Mouse (Mus musculus) intestine, embryonic 15.5 days (tissue): ENCODE results near the gene Atp11b. TPM values are rescaled to one million over a fixed set of nuclear protein-coding genes. Genes with fewer than 3 reads are reported as not detected.

Experiments
- ATAC-seq: fragments of 200-750 bp; cut with Nextera tagmentation; 2 replicates; pipeline ENCODE4 v1.8.0; 2017; ENCODE audit warnings: moderate TSS enrichment, moderate library complexity
- H3K27ac ChIP-seq: fragments of 300-500 bp; sonication (generic); 2 replicates; pipeline ENCODE4 v1.5.1; 2015; ENCODE audit warnings: mild to moderate bottlenecking, inconsistent platforms
- H3K27me3 ChIP-seq: fragments of 300-500 bp; sonication (generic); replicated peaks from 2 replicates; pipeline ENCODE4 v1.6.1; 2015; ENCODE audit warnings: inconsistent platforms
- H3K36me3 ChIP-seq: fragments of 300-500 bp; sonication (generic); 2 replicates; pipeline ENCODE4 v1.6.1; 2015; ENCODE audit warnings: inconsistent platforms
- H3K4me1 ChIP-seq: fragments of 300-500 bp; sonication (generic); replicated peaks from 2 replicates; pipeline ENCODE4 v1.6.1; 2015; ENCODE audit warnings: inconsistent platforms
- H3K4me2 ChIP-seq: fragments of 300-500 bp; sonication (generic); replicated peaks from 2 replicates; pipeline ENCODE4 v1.6.1; 2015; ENCODE audit warnings: mild to moderate bottlenecking, inconsistent platforms
- H3K4me3 ChIP-seq: fragments of 300-500 bp; sonication (generic); replicated peaks from 2 replicates; pipeline ENCODE4 v1.5.1; 2015; ENCODE audit warnings: inconsistent platforms
- H3K9ac ChIP-seq: fragments of 300-500 bp; sonication (generic); 2 replicates; pipeline ENCODE4 v1.6.1; 2015; ENCODE audit warnings: inconsistent platforms
- H3K9me3 ChIP-seq: fragments of 300-500 bp; sonication (generic); 2 replicates; pipeline ENCODE4 v1.6.1; 2016; ENCODE audit warnings: inconsistent platforms
- WGBS: fragments of 180-500 bp; shearing (Covaris S2); methylation state at CpG from one replicate; pipeline ENCODE4 v1.1.7; 2015; 5-methylcytosine and 5-hydroxymethylcytosine counted together
- polyA plus RNA-seq: library from polyadenylated mRNA; unstranded; fragments of >200 nt; fragmentation: Nextera tagmentation; extraction: Ambion mirVana; gene quantifications from 2 replicates; pipeline ENCODE4 v1.2.1, GENCODE M21; 2015

Gene Atp11b
- 43.2 and 44.4 TPM in 2 replicates for polyA plus RNA-seq

DNA sequence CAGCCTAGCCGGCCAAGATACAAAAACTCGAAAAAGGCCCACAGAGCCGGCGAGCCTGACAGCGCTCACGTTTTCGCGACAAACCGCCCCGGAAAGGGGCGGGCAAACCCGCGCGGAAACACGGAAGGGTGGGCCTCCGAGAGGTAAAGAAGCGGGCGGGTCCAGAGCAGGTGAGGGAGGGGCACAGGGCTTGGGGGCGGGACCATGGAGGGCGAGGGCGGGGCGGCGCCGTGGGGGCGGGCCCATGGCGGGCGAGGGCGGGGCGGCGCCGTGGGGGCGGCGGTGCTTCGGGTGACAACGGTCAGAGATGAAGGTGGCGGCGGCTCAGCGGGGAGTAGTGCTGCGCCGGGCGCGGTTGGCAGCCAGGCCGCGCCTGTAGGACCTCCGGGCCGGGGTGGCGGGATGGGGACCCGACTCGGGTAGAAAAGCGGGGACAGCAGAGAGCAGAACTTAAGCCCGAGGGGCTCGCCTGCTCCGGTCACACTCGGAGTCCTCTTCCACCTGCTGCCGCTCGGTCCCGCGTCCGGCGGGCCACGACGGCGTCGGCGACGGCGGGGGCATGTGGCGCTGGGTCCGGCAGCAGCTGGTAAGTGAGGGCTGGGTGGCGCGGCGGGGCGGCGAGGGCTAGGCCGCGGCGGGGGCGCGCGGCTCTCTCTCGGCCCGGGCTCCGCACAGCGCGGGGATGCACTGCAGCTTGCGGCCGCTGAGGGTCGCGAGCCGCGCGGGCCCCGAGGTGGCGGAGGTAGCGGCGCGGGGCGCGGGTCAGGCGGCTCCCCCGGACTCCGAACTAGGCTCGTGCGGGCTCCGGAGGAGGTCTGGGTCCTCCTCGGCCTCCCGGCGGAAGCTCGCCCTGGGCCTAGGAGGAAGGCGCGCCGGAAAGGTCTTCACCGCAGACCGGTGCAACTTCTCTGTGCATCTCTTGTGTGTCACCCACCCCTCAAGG, at the start of gene Atp11b:
Atp11b (plus strand) TSS at position 282 of the 943 bp plus-strand sequence.
- Histone ChIP-seq H3K27me3 (no peaks in the 10 kb centered on the region), H3K4me2 (peak within 1 kb of the TSS; percentile 56), H3K9me3 (no peaks in the 10 kb centered on the region), H3K4me3 (peak within 1 kb of the TSS; percentile 90), H3K36me3 (no peaks in the 10 kb centered on the region), H3K27ac (peak within 1 kb of the TSS; percentile 95), H3K9ac (peak within 1 kb of the TSS; percentile 89), H3K4me1 (no peaks in the 10 kb centered on the region)
- WGBS = 1% methylated on average over 108 of the region's 114 CpGs
- peak; percentile 97 for ATAC-seq

- Histone ChIP-seq H3K9ac (no peak overlapping the region), H3K27me3 (no peaks in the 10 kb centered on the region), H3K4me3 (no peak overlapping the region), H3K36me3 (no peaks in the 10 kb centered on the region), H3K9me3 (no peaks in the 10 kb centered on the region), H3K27ac (no peak overlapping the region), H3K4me2 (no peak overlapping the region), H3K4me1 (no peaks in the 10 kb centered on the region)
- ATAC-seq = no peak
- WGBS = 61% methylated on average over 4 of the region's 4 CpGs
Observed at GRCm38 (mm10) chr3:35704328-35704613, 49.6 kb upstream of the Atp11b start.

GRCm38 (mm10) chr3:35719531-35720205, 34.2 kb upstream of the Atp11b start:
- Histone ChIP-seq H3K27ac (peak overlapping the region; percentile 72), H3K9me3 (no peaks in the 10 kb centered on the region), H3K4me3 (no peak overlapping the region), H3K9ac (no peak overlapping the region), H3K36me3 (no peaks in the 10 kb centered on the region), H3K4me2 (no peak overlapping the region), H3K27me3 (no peaks in the 10 kb centered on the region), H3K4me1 (no peaks in the 10 kb centered on the region)
- WGBS = 64% methylated on average over 8 of the region's 8 CpGs
- ATAC-seq = no peak

DNA sequence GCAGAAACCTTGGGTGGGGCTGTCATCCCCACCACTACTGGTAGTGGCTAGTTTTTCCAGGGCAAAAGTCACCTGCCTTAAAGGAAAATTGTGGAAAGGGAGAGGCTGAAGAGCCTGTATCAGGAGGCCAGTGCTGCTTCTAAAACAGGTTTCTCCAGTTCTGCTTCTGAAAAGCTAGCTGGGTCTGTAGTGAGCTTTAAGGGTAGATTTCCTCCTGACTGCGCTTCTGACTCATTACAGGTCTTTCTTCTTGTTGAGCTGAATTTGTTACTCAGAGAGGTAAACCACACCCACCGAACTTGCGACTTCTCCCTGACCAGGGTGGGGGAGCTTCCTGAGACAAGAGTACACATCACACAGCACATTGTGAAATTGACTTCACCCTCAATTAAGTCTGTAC, 33.1 kb upstream of the Atp11b start:
- H3K27me3 ChIP-seq = no peaks in the 10 kb centered on the region
- no peak overlapping the region for H3K4me2 ChIP-seq
- H3K36me3 ChIP-seq = no peaks in the 10 kb centered on the region
- no peaks in the 10 kb centered on the region for H3K9me3 ChIP-seq
- H3K9ac ChIP-seq = no peak overlapping the region
- no peak overlapping the region for H3K4me3 ChIP-seq
- 39% methylated on average over 3 of the region's 3 CpGs for WGBS
- peak; percentile 95 for ATAC-seq
- H3K4me1 ChIP-seq = no peaks in the 10 kb centered on the region
- peak overlapping the region; percentile 72 for H3K27ac ChIP-seq

DNA sequence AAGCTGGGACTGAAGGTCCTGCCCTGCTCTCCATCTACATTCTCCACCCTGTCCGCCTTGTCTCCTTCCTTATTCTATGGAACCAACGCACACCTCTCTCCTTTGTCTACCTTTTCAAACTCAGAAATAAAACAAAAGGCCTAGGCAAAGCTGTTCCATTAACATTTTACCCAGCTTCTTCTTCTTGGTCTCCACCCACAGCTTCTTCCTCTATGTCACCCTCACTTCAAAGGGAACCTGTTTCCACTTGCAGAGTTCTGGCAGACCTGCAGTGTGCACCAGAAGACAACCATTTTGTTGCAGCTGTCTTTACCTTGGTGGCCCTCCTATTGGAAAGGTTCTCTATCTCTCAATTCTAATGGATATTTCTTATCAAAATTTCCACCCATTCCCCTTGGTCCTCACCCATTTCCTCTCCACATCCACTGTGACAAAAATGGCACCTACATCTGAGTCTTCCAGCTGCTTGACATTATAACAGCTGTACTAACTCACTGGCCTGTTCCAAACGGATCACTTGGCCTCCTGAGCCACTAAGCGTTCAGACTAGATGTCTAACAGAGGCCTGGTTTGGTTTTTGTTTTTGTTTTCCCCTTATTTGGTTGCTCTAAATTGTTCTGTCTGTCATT, 32.0 kb upstream of the Atp11b start:
- H3K27me3 ChIP-seq = no peaks in the 10 kb centered on the region
- 66% methylated on average over 4 of the region's 4 CpGs for WGBS
- peak overlapping the region; percentile 19; the same call in 1 of the 2 replicates for H3K4me2 ChIP-seq
- no peaks in the 10 kb centered on the region for H3K9me3 ChIP-seq
- peak overlapping the region; percentile 62 for H3K27ac ChIP-seq
- ATAC-seq = no peak
- H3K36me3 ChIP-seq = no peaks in the 10 kb centered on the region
- no peaks in the 10 kb centered on the region for H3K4me1 ChIP-seq
- H3K9ac ChIP-seq = no peak overlapping the region
- no peak overlapping the region for H3K4me3 ChIP-seq

DNA sequence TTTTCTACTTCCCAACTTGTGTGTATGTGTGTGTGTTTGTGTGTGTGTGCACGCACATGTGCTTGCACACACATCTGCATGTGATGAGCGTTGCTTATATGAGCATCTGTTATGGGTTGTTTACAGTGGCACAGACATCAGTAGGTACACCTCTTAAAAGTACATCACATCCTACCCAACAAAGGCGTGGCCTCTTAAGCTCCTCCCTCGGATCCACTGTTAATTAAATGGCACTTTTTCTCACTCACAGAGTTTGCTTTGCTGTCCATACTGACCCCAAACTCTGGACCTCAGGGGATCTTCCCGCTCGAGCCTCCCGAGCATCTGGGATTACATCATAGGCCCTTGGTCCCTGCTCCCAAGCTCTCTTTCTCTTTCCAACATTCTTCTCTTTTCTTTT, 31.1 kb upstream of the Atp11b start:
- no peaks in the 10 kb centered on the region for H3K36me3 ChIP-seq
- no peaks in the 10 kb centered on the region for H3K4me1 ChIP-seq
- H3K4me3 ChIP-seq = no peak overlapping the region
- 87% methylated on average over 7 of the region's 7 CpGs for WGBS
- no peak overlapping the region for H3K27ac ChIP-seq
- no peak overlapping the region for H3K9ac ChIP-seq
- H3K27me3 ChIP-seq = no peaks in the 10 kb centered on the region
- no peak overlapping the region for H3K4me2 ChIP-seq
- ATAC-seq = no peak
- H3K9me3 ChIP-seq = no peaks in the 10 kb centered on the region

GRCm38 (mm10) chr3:35723586-35724322, 30.2 kb upstream of the Atp11b start:
- Histone ChIP-seq H3K27ac (no peak overlapping the region), H3K4me3 (no peak overlapping the region), H3K27me3 (no peaks in the 10 kb centered on the region), H3K9me3 (no peaks in the 10 kb centered on the region), H3K4me1 (no peaks in the 10 kb centered on the region), H3K36me3 (no peaks in the 10 kb centered on the region), H3K9ac (no peak overlapping the region), H3K4me2 (no peak overlapping the region)
- 62% methylated on average over 9 of the region's 9 CpGs for WGBS
- ATAC-seq = 0 out of 2 replicates have a peak, but pooled peaks have one; percentile 3

DNA sequence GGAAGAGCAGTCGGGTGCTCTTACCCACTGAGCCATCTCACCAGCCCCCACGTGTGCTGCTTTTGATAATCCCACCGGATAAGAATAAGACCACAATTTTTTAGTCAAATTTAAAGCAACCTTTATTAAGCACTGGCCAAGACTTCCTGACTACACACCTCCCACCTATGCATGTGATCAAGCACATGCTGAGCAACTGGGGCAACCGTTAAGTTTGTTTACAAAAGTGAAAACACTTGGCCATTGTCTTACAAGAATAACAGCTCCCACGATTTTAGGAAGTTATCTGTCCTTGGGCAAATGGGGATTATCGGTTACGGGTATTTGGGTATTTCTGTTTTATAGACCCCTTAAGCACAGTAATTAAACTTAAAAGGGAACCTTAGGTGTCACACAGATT, 28.8 kb upstream of the Atp11b start:
- no peaks in the 10 kb centered on the region for H3K27me3 ChIP-seq
- H3K9ac ChIP-seq = no peak overlapping the region
- H3K9me3 ChIP-seq = no peaks in the 10 kb centered on the region
- H3K4me2 ChIP-seq = no peak overlapping the region
- no peak overlapping the region for H3K4me3 ChIP-seq
- no peak for ATAC-seq
- peaks cover 5% of the 10 kb centered on the region; the same call in 1 of the 2 replicates for H3K4me1 ChIP-seq
- H3K27ac ChIP-seq = no peak overlapping the region
- WGBS = 52% methylated on average over 7 of the region's 7 CpGs
- no peaks in the 10 kb centered on the region for H3K36me3 ChIP-seq

GRCm38 (mm10) chr3:35726936-35727335, 27.0 kb upstream of the Atp11b start:
- H3K27me3 ChIP-seq = no peaks in the 10 kb centered on the region
- H3K4me3 ChIP-seq = no peak overlapping the region
- no peaks in the 10 kb centered on the region for H3K36me3 ChIP-seq
- no peaks in the 10 kb centered on the region for H3K9me3 ChIP-seq
- no peak overlapping the region for H3K4me2 ChIP-seq
- WGBS = 68% methylated on average over 1 of the region's 1 CpGs
- H3K9ac ChIP-seq = no peak overlapping the region
- no peak for ATAC-seq
- H3K27ac ChIP-seq = no peak overlapping the region
- peaks cover 5% of the 10 kb centered on the region; the same call in 1 of the 2 replicates for H3K4me1 ChIP-seq

DNA sequence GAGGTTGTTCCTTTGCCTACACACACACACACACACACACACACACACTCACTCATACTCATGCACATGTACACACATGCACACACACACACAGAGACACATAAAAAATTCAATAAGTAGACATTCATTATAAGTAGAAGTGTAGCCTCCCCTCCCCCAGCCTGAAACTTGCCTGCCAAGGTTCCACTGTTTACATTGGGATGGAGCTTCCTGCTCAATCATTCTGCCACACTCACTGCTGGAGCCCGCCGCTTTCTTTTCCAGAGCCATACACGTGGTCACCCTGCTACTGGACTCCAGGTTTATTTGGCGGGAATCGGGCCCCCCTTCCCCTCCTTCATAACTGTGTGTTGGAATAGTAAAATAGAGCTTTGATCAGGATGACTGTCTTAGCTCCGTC, 24.4 kb upstream of the Atp11b start:
- WGBS = 18% methylated on average over 6 of the region's 6 CpGs
- Histone ChIP-seq H3K9ac (no peak overlapping the region), H3K27ac (no peak overlapping the region), H3K9me3 (no peaks in the 10 kb centered on the region), H3K27me3 (no peaks in the 10 kb centered on the region), H3K4me3 (no peak overlapping the region), H3K36me3 (no peaks in the 10 kb centered on the region), H3K4me2 (no peak overlapping the region), H3K4me1 (peaks cover 5% of the 10 kb centered on the region; the same call in 1 of the 2 replicates)
- peak; percentile 77 for ATAC-seq

DNA sequence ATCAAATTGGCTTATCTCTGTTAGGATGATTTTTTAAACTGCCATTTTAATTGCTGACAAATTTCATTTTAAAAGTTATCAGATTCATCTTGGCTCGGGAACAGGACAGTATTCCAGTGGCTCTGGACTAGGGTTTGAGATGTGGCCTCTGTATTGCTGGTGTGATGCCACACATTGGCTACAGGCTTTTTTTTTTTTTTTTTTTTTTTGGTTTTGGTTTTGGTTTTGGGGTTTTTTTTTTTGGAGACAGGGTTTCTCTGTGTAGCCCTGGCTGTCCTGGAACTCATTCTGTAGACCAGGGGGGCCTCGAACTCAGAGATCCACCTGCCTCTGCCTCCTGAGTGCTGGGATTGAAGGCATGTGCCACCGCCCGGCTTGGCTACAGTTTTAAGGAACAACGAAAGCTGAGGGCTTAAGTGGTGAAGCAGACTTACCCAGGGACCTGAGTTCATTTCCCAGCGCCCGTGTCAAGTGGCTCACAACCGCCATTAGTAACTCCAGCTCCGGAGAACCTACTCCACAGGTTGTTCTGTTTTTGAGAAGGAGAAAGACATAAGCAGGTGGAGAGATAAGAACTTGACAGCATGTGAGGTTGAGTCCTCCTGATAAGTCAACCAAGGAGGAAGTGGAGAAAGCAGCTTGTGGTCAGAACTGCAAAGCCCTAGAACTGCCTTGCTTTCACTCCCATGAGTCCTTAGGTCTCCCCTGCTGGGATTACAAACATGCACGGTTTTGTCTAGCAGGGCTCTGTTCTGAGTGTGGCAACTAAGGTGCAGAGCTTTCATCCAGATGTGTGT, 21.7 kb upstream of the Atp11b start:
- WGBS = 81% methylated on average over 10 of the region's 10 CpGs
- ATAC-seq = 0 out of 2 replicates have a peak, but pooled peaks have one; percentile 34
- Histone ChIP-seq H3K27ac (no peak overlapping the region), H3K4me2 (no peak overlapping the region), H3K27me3 (no peaks in the 10 kb centered on the region), H3K36me3 (no peaks in the 10 kb centered on the region), H3K4me3 (no peak overlapping the region), H3K9me3 (no peaks in the 10 kb centered on the region), H3K4me1 (peaks cover 5% of the 10 kb centered on the region; the same call in 1 of the 2 replicates), H3K9ac (no peak overlapping the region)
